ENCODE assay signal across 8 mouse cellular contexts in the genomic region with DNA sequence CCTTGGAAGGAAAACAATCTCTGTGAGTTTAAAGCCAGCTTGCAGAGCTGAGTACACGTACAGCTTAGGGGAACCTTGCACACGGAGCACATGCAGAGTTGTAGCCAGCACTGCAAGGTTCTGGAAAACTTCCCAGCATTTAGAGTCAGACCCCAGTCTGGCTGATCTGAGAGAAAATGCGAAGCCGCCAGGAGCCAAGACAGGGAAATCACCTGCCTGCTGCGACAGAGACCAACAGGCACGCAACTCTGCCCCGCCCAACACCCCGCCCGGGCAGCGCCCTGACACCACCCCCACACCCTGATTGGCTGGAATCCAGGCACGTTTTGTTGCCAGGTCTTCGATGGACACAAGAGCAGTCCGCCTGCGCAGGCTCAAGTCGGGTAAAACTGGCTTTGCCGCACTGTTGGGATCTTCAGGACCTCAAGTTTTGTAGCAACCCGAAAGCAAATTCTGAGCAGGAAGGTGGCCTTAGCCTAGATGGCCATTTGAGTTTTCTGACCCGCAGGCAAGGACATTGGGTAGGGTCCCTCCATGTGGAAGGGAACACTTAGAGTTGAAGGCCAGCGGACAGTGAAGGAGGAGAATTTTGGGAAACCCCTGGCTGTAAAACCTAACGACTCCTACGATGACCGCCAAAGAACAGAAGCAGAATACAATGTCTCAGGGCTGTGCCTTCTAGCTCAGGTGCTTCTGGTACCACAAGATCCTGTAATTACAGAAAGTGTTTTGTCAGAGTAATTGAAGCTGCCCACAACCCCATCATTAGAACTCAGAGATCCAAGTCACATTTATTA. TPM values are rescaled to one million over a fixed set of nuclear protein-coding genes. Genes with fewer than 3 reads are reported as not detected.
DNase-seq lines count a peak whose midpoint lies in the region; ATAC-seq lines count a peak whose summit lies in the region.

No protein-coding gene starts in this region.

- H3K9ac ChIP-seq in lung, embryonic 16.5 days (ENCODE audit: low read length) = peak overlapping the region; percentile 65

- WGBS in hindbrain, embryonic 10.5 days = under 1% methylated on average over 22 of the region's 22 CpGs
- WGBS in lung, embryonic 16.5 days = under 1% methylated on average over 22 of the region's 22 CpGs

- H3K27ac ChIP-seq in hindbrain, embryonic 10.5 days = peak overlapping the region; percentile 76
- peak overlapping the region; percentile 83 for H3K27ac ChIP-seq in lung, embryonic 16.5 days (ENCODE audit: low read length)

- H3K9me3 ChIP-seq in hindbrain, embryonic 10.5 days = no peaks in the 10 kb centered on the region
- no peaks in the 10 kb centered on the region for H3K9me3 ChIP-seq in lung, embryonic 16.5 days (ENCODE audit: control insufficient read depth, low read length)

- H3K4me1 ChIP-seq in hindbrain, embryonic 10.5 days (replicated peaks) = peaks cover 18% of the 10 kb centered on the region
- peaks cover 6% of the 10 kb centered on the region for H3K4me1 ChIP-seq in lung, embryonic 16.5 days (replicated peaks; ENCODE audit: control insufficient read depth, insufficient read depth, low read length)

- peak; percentile 89 for ATAC-seq in lung, embryonic 16.5 days (ENCODE audit: low read depth)

- H3K27me3 ChIP-seq in hindbrain, embryonic 10.5 days (ENCODE audit: insufficient read depth, poor library complexity, severe bottlenecking) = peaks cover 23% of the 10 kb centered on the region
- no peaks in the 10 kb centered on the region for H3K27me3 ChIP-seq in lung, embryonic 16.5 days (ENCODE audit: control insufficient read depth, insufficient read depth, low read depth, low read length)

- peak; percentile 80 for DNase-seq in Muller cell, postnatal 12 days (ENCODE audit: inconsistent ontology term)
- DNase-seq in cerebellum, postnatal 10 days = peak; percentile 95 to 97
- DNase-seq in frontal cortex, adult 2 months (ENCODE audit: extremely low spot score in 1 of 2, low spot score in 1 of 2) = peak; percentile 14 to 56
- DNase-seq in hindbrain, embryonic 10.5 days (ENCODE audit: low spot score) = peak; percentile 85
- peak; percentile 35 to 46 for DNase-seq in layer of hippocampus, adult 8-10 months (ENCODE audit: low spot score in 2 of 2)
- DNase-seq in ovary, adult 18-20 months (ENCODE audit: low spot score) = peak; percentile 85
- DNase-seq in thymus, postnatal 0 days (ENCODE audit: low spot score) = peak; percentile 48

- peak overlapping the region; percentile 53 for H3K4me3 ChIP-seq in hindbrain, embryonic 10.5 days
- H3K4me3 ChIP-seq in lung, embryonic 16.5 days (ENCODE audit: low read length) = peak overlapping the region; percentile 49

- no peaks in the 10 kb centered on the region for H3K36me3 ChIP-seq in hindbrain, embryonic 10.5 days
- H3K36me3 ChIP-seq in lung, embryonic 16.5 days (ENCODE audit: control insufficient read depth, insufficient read depth, low read length) = no peaks in the 10 kb centered on the region

- peak overlapping the region; percentile 97 for H3K4me2 ChIP-seq in lung, embryonic 16.5 days (ENCODE audit: low read depth, low read length)

RNA-seq across cellular contexts. Expression of a gene that starts 19.1 kb away (rescaled TPM):
- 0.22 and 0.25 TPM in 2 replicates for polyA plus RNA-seq in frontal cortex, adult 2 months (2012; rRNA removed)
- 0.07 and 0.24 TPM in 2 replicates for polyA plus RNA-seq in hindbrain, embryonic 10.5 days (2016; fragmentation: Nextera tagmentation; extraction: Ambion mirVana)
- total RNA-seq in layer of hippocampus, adult 8-10 months (2022) = under 1 TPM; 0.31 to 0.57 (median 0.42) TPM
- polyA plus RNA-seq in lung, embryonic 16.5 days (2015; fragmentation: Nextera tagmentation; extraction: Ambion mirVana) = 0.28 and 0.46 TPM in 2 replicates
- polyA plus RNA-seq in thymus, postnatal 0 days (2015; fragmentation: Nextera tagmentation; extraction: Ambion mirVana) = 0.05 TPM in 1 of 2 replicates, not detected in the other

RNA-seq across cellular contexts. Expression of a gene that starts 50.4 kb away (rescaled TPM):
- not detected in 2 replicates for polyA plus RNA-seq in frontal cortex, adult 2 months (2012; rRNA removed)
- polyA plus RNA-seq in hindbrain, embryonic 10.5 days (2016; fragmentation: Nextera tagmentation; extraction: Ambion mirVana) = not detected in 2 replicates
- total RNA-seq in layer of hippocampus, adult 8-10 months (2022) = not detected
- not detected in 2 replicates for polyA plus RNA-seq in lung, embryonic 16.5 days (2015; fragmentation: Nextera tagmentation; extraction: Ambion mirVana)
- polyA plus RNA-seq in thymus, postnatal 0 days (2015; fragmentation: Nextera tagmentation; extraction: Ambion mirVana) = 0.06 TPM in 1 of 2 replicates, not detected in the other

RNA-seq across cellular contexts. Expression of a gene that starts 59.0 kb away (rescaled TPM):
- polyA plus RNA-seq in frontal cortex, adult 2 months (2012; rRNA removed) = 33.9 and 34.3 TPM in 2 replicates
- 62.5 and 85.6 TPM in 2 replicates for polyA plus RNA-seq in hindbrain, embryonic 10.5 days (2016; fragmentation: Nextera tagmentation; extraction: Ambion mirVana)
- total RNA-seq in layer of hippocampus, adult 8-10 months (2022) = 10 to 100 TPM; 46.4 to 50.7 (median 48.0) TPM
- polyA plus RNA-seq in lung, embryonic 16.5 days (2015; fragmentation: Nextera tagmentation; extraction: Ambion mirVana) = 92.9 and 93.2 TPM in 2 replicates
- polyA plus RNA-seq in thymus, postnatal 0 days (2015; fragmentation: Nextera tagmentation; extraction: Ambion mirVana) = 57.6 and 65.8 TPM in 2 replicates

Comparison
In these comparisons a context has a peak if more than half of its experiments do, and no peak if none do; other contexts are left out.
1. Peak in every context shown above with its lines: DNase-seq, ATAC-seq, H3K4me3 ChIP-seq and H3K27ac ChIP-seq.
2. DNase-seq: peak in every context shown above with its lines; median percentile 96 in cerebellum, postnatal 10 days; 85 in hindbrain, embryonic 10.5 days; 85 in ovary, adult 18-20 months; 80 in Muller cell, postnatal 12 days; 48 in thymus, postnatal 0 days; 40 in layer of hippocampus, adult 8-10 months; 35 in frontal cortex, adult 2 months.